Mouse (Mus musculus) lung, adult 10 weeks (tissue): ENCODE measurements around the gene Nosip. TPM values are rescaled to one million over a fixed set of nuclear protein-coding genes. Genes with fewer than 3 reads are reported as not detected.

ENCODE experiments used
- polyA plus RNA-seq: library from polyadenylated mRNA; stranded (reverse); fragments of 350-450 nt; fragmentation: Illumina TruSeq; extraction: RNeasy Lipid Tissue Mini Kit (QIAGEN cat#74804); gene quantifications from one replicate; pipeline ENCODE4 v1.2.3, GENCODE M21; 2014; ENCODE audit warnings: low read depth, low replicate concordance; ENCODE audit not compliant: insufficient read depth

The Nosip gene
- polyA plus RNA-seq = 36.8 TPM

GRCm38 (mm10) chr7:45062239-45062835, at the start of gene Nosip, which contains the start of gene Prrg2:
Gene Nosip, plus strand, starts transcription at chr7:45062429.
Gene Prrg2, minus strand, starts transcription at chr7:45062677.

GRCm38 (mm10) chr7:45015957-45016612, 46.1 kb upstream of the Nosip start, which contains the start of gene Scaf1:
Gene Scaf1, minus strand, starts transcription at chr7:45016363.

GRCm38 (mm10) chr7:45017242-45018061, 44.8 kb upstream of the Nosip start, which contains the start of gene Rras:
Gene Rras, plus strand, starts transcription at chr7:45017961.

GRCm38 (mm10) chr7:45052862-45053116, 9.4 kb upstream of the Nosip start, which contains the start of gene Prr12:
Gene Prr12, minus strand, starts transcription at chr7:45052881.

GRCm38 (mm10) chr7:45092048-45092447, 29.8 kb downstream of the Nosip start, which contains the start of gene Rcn3:
Gene Rcn3, minus strand, starts transcription at chr7:45092221.

GRCm38 (mm10) chr7:45103652-45104180, 41.5 kb downstream of the Nosip start, which contains the start of gene Fcgrt:
Gene Fcgrt, minus strand, starts transcription at chr7:45103851.

GRCm38 (mm10) chr7:45124224-45125143, 62.3 kb downstream of the Nosip start, which contains the start of gene Rps11:
Gene Rps11, minus strand, starts transcription at chr7:45124439.

Other genes with a start within 250 kb of the Nosip start
- gene Nup62, start 246.3 kb upstream of the Nosip start, polyA plus RNA-seq = 14.9 TPM
- 3.1 TPM for gene Il4i1, start 246.0 kb upstream of the Nosip start, polyA plus RNA-seq
- gene Atf5, start 245.8 kb upstream of the Nosip start, polyA plus RNA-seq = 83.0 TPM
- gene Akt1s1, start 213.4 kb upstream of the Nosip start, polyA plus RNA-seq = 36.7 TPM
- gene Tbc1d17, start 213.3 kb upstream of the Nosip start, polyA plus RNA-seq = 46.8 TPM
- gene Pnkp, start 205.3 kb upstream of the Nosip start, polyA plus RNA-seq = 27.8 TPM
- gene Ptov1, start 192.6 kb upstream of the Nosip start, polyA plus RNA-seq = 127 TPM
- 22.3 TPM for gene Med25, start 169.7 kb upstream of the Nosip start, polyA plus RNA-seq
- 20.0 TPM for gene Fuz, start 166.3 kb upstream of the Nosip start, polyA plus RNA-seq
- gene Ap2a1, start 132.9 kb upstream of the Nosip start, polyA plus RNA-seq = 23.2 TPM
- not detected for gene Tsks, start 119.2 kb upstream of the Nosip start, polyA plus RNA-seq
- 2.5 TPM for gene Cpt1c, start 87.6 kb upstream of the Nosip start, polyA plus RNA-seq
- gene Prmt1, start 75.9 kb upstream of the Nosip start, polyA plus RNA-seq = 126 TPM
- gene Irf3, start 64.8 kb upstream of the Nosip start, polyA plus RNA-seq = 71.8 TPM
- gene Bcl2l12, start 63.7 kb upstream of the Nosip start, polyA plus RNA-seq = 14.9 TPM
- 15.5 TPM for gene Scaf1, start 46.1 kb upstream of the Nosip start, polyA plus RNA-seq
- 170 TPM for gene Rras, start 44.5 kb upstream of the Nosip start, polyA plus RNA-seq
- gene Prr12, start 9.5 kb upstream of the Nosip start, polyA plus RNA-seq = 10.4 TPM
- gene Prrg2, start 248 bp downstream of the Nosip start, polyA plus RNA-seq = 23.4 TPM
- 83.1 TPM for gene Rcn3, start 29.8 kb downstream of the Nosip start, polyA plus RNA-seq
- gene Fcgrt, start 41.4 kb downstream of the Nosip start, polyA plus RNA-seq = 91.4 TPM
- gene Rps11, start 62.0 kb downstream of the Nosip start, polyA plus RNA-seq = 1,585 TPM
- gene Rpl13a, start 66.3 kb downstream of the Nosip start, polyA plus RNA-seq = 3,762 TPM
- not detected for gene Gm45713, start 73.8 kb downstream of the Nosip start, polyA plus RNA-seq
- 39.0 TPM for gene Flt3l, start 74.0 kb downstream of the Nosip start, polyA plus RNA-seq
- 55.1 TPM for gene Pih1d1, start 91.9 kb downstream of the Nosip start, polyA plus RNA-seq
- 21.1 TPM for gene Aldh16a1, start 92.2 kb downstream of the Nosip start, polyA plus RNA-seq
- gene Slc17a7, start 101.5 kb downstream of the Nosip start, polyA plus RNA-seq = 1.1 TPM
- gene Gfy, start 117.1 kb downstream of the Nosip start, polyA plus RNA-seq = not detected
- gene Pth2, start 118.6 kb downstream of the Nosip start, polyA plus RNA-seq = not detected
- gene Ccdc155, start 142.5 kb downstream of the Nosip start, polyA plus RNA-seq = 1.5 TPM
- 0.81 TPM for gene Dkkl1, start 149.7 kb downstream of the Nosip start, polyA plus RNA-seq
- gene Tead2, start 153.3 kb downstream of the Nosip start, polyA plus RNA-seq = 16.7 TPM
- gene Cd37, start 176.7 kb downstream of the Nosip start, polyA plus RNA-seq = 36.3 TPM
- not detected for gene Slc6a16, start 178.7 kb downstream of the Nosip start, polyA plus RNA-seq
- not detected for gene Slc6a21, start 215.1 kb downstream of the Nosip start, polyA plus RNA-seq